Mouse (Mus musculus) adrenal gland, adult 2 months (tissue): ENCODE data around the gene Cavin3. TPM values are rescaled to one million over a fixed set of nuclear protein-coding genes. Genes with fewer than 3 reads are reported as not detected.

Source experiments
- DNase-seq: peaks from one replicate; pipeline ENCODE4 v3.0.0; 2021
- long read RNA-seq: library from polyadenylated mRNA; stranded (forward); transcript quantifications from one replicate; pipeline ENCODE4 v2.0.0, GENCODE M21; 2021
- polyA plus RNA-seq: library from polyadenylated mRNA; depleted of rRNA; stranded (reverse); fragments of >200 nt; gene quantifications from 2 replicates; pipeline ENCODE4 v1.2.3, GENCODE M21; 2012; rRNA removed
- total RNA-seq, 2 experiments: library from RNA; stranded (reverse); gene quantifications; 2 replicates each; pipeline ENCODE4 v1.2.3; 2021

Cavin3 gene
- 10 to 100 TPM; 71.0 to 90.9 TPM for total RNA-seq
- polyA plus RNA-seq: 158 and 163 TPM in 2 replicates
- long read RNA-seq, transcript Cavin3-201 (2 exons, 1,662 nt): major isoform, 109 of 110 reads
- long read RNA-seq, partial matches to known transcripts: 1 of 110 reads
- long read RNA-seq, other reads (novel, unspliced or antisense): 0 of 110 reads

- DNase-seq: peak; percentile 92
Measured at GRCm38 (mm10) chr7:105481505-105482411, at the start of gene Cavin3. Gene Cavin3, minus strand, starts transcription at chr7:105482300.

GRCm38 (mm10) chr7:105528094-105528493, 46.0 kb upstream of the Cavin3 start:
- no peak for DNase-seq

- DNase-seq: peak; percentile 47
Measured at GRCm38 (mm10) chr7:105527306-105527937, 45.3 kb upstream of the Cavin3 start.

- no peak for DNase-seq
Measured at GRCm38 (mm10) chr7:105524222-105524621, 42.1 kb upstream of the Cavin3 start.

GRCm38 (mm10) chr7:105520201-105520600, 38.1 kb upstream of the Cavin3 start:
- DNase-seq: no peak

- no peak for DNase-seq
Measured at GRCm38 (mm10) chr7:105519771-105520170, 37.7 kb upstream of the Cavin3 start.

GRCm38 (mm10) chr7:105519336-105519735, 37.2 kb upstream of the Cavin3 start:
- DNase-seq: no peak

GRCm38 (mm10) chr7:105516669-105517360, 34.7 kb upstream of the Cavin3 start:
- no peak for DNase-seq

- peak; percentile 54 for DNase-seq
Measured at GRCm38 (mm10) chr7:105515178-105515577, 33.1 kb upstream of the Cavin3 start.

GRCm38 (mm10) chr7:105514561-105514960, 32.5 kb upstream of the Cavin3 start:
- DNase-seq: no peak

GRCm38 (mm10) chr7:105513845-105514291, 31.8 kb upstream of the Cavin3 start:
- no peak for DNase-seq

GRCm38 (mm10) chr7:105510143-105510542, 28.0 kb upstream of the Cavin3 start:
- DNase-seq: no peak

GRCm38 (mm10) chr7:105507257-105507656, 25.2 kb upstream of the Cavin3 start:
- peak; percentile 66 for DNase-seq

- no peak for DNase-seq
Measured at GRCm38 (mm10) chr7:105501984-105502383, 19.9 kb upstream of the Cavin3 start.

GRCm38 (mm10) chr7:105499676-105500075, 17.6 kb upstream of the Cavin3 start:
- DNase-seq: no peak

GRCm38 (mm10) chr7:105498854-105499492, 16.9 kb upstream of the Cavin3 start:
- DNase-seq: peak; percentile 64

- no peak for DNase-seq
Measured at GRCm38 (mm10) chr7:105497881-105498280, 15.8 kb upstream of the Cavin3 start.

- no peak for DNase-seq
Measured at GRCm38 (mm10) chr7:105487104-105487876, 5.2 kb upstream of the Cavin3 start.

- peak; percentile 73 for DNase-seq
Measured at GRCm38 (mm10) chr7:105485029-105485428, 2.9 kb upstream of the Cavin3 start.

GRCm38 (mm10) chr7:105482426-105482825, 326 bp upstream of the Cavin3 start:
- no peak for DNase-seq
